Mouse (Mus musculus) CH12.LX (cell line): Measurements from ENCODE around the gene Mrpl48. TPM values are rescaled to one million over a fixed set of nuclear protein-coding genes. Genes with fewer than 3 reads are reported as not detected.

Source experiments
- DNase-seq: peaks from one replicate; pipeline ENCODE4 v3.0.0-alpha.2; 2013; ENCODE audit errors: extremely low read depth
- H3K27ac ChIP-seq: 2 replicates; pipeline ENCODE4 v1.5.1; 2012; ENCODE audit warnings: low read depth, mild to moderate bottlenecking, control low read depth, moderate library complexity; ENCODE audit not compliant: insufficient read depth
- H3K27me3 ChIP-seq: replicated peaks from 2 replicates; pipeline ENCODE3; 2012; ENCODE audit warnings: inconsistent platforms
- H3K36me3 ChIP-seq, 2 experiments: replicated peaks in 1 of 2; 2 replicates each; pipeline versions ENCODE3 to v1.6.1; 2012; ENCODE audit warnings: inconsistent platforms in 1 of 2, low read length in 1 of 2, mild to moderate bottlenecking in 1 of 2, mixed read lengths in 1 of 2, moderate library complexity in 1 of 2; ENCODE audit not compliant: control insufficient read depth in 1 of 2, insufficient read depth in 1 of 2
- H3K4me1 ChIP-seq, 2 experiments: 2 replicates each; pipeline ENCODE4 v1.6.1; 2012; ENCODE audit warnings: inconsistent platforms in 1 of 2, moderate library complexity in 1 of 2; ENCODE audit not compliant: insufficient read depth in 2 of 2, control insufficient read depth in 1 of 2
- H3K4me2 ChIP-seq: 2 replicates; pipeline ENCODE4 v1.6.1; 2012; ENCODE audit warnings: low read depth, mild to moderate bottlenecking, control low read depth; ENCODE audit not compliant: poor library complexity, insufficient read depth, severe bottlenecking
- H3K4me3 ChIP-seq, 3 experiments: fragments of 150-350 bp in 1 of 3; sonication (generic) in 1 of 3; replicated peaks in 1 of 3; 2 replicates each; pipeline versions ENCODE3 to v1.5.1; 2011 to 2012; ENCODE audit warnings: low read depth in 2 of 3, low read length in 2 of 3, mild to moderate bottlenecking in 2 of 3, moderate library complexity in 2 of 3, control low read depth in 1 of 3, improper control_type of control experiment in 1 of 3, inconsistent platforms in 1 of 3, mixed read lengths in 1 of 3; ENCODE audit not compliant: poor library complexity in 1 of 3
- H3K79me2 ChIP-seq: replicated peaks from 2 replicates; pipeline ENCODE4 v1.6.1; 2012; ENCODE audit warnings: mild to moderate bottlenecking, moderate library complexity; ENCODE audit not compliant: control insufficient read depth, poor library complexity, insufficient read depth, severe bottlenecking; ENCODE audit errors: extremely low read depth
- H3K9ac ChIP-seq: 2 replicates; pipeline ENCODE4 v1.6.1; 2012; ENCODE audit warnings: low read depth, mild to moderate bottlenecking, control low read depth, moderate library complexity; ENCODE audit not compliant: insufficient read depth
- H3K9me3 ChIP-seq: replicated peaks from 2 replicates; pipeline ENCODE3; 2012; ENCODE audit warnings: low read length, inconsistent platforms, mixed read lengths
- CHD2 ChIP-seq: IDR thresholded peaks from 2 replicates; pipeline ENCODE4 v1.6.1; 2011; ENCODE audit warnings: low read length, improper control_type of control experiment
- CTCF ChIP-seq, 2 experiments: IDR thresholded peaks in 1 of 2; conservative IDR thresholded peaks in 1 of 2; 2 replicates each; pipeline ENCODE4 v1.5.1; 2011 to 2012; ENCODE audit warnings: low read depth in 2 of 2, low read length in 2 of 2, improper control_type of control experiment in 1 of 2, inconsistent platforms in 1 of 2, mild to moderate bottlenecking in 1 of 2, moderate library complexity in 1 of 2
- ELF1 ChIP-seq: IDR thresholded peaks from 2 replicates; pipeline ENCODE4 v1.6.1; 2014; ENCODE audit warnings: low read depth, mild to moderate bottlenecking, inconsistent platforms, low read length, improper control_type of control experiment
- EP300 ChIP-seq: IDR thresholded peaks from 2 replicates; pipeline ENCODE4 v1.6.1; 2011; ENCODE audit warnings: low read length, improper control_type of control experiment
- JUN ChIP-seq: IDR thresholded peaks from 2 replicates; pipeline ENCODE4 v1.6.1; 2011; ENCODE audit warnings: low read depth, mild to moderate bottlenecking, low read length, improper control_type of control experiment, moderate library complexity; ENCODE audit not compliant: insufficient read depth
- MAFK ChIP-seq: IDR thresholded peaks from 2 replicates; pipeline ENCODE4 v1.6.1; 2011; ENCODE audit warnings: low read length, improper control_type of control experiment; ENCODE audit not compliant: insufficient replicate concordance
- MAX ChIP-seq: IDR thresholded peaks from 2 replicates; pipeline ENCODE4 v1.6.1; 2011; ENCODE audit warnings: low read length, improper control_type of control experiment
- MEF2A ChIP-seq: IDR thresholded peaks from 2 replicates; pipeline ENCODE4 v1.6.1; 2014; ENCODE audit warnings: low read depth, mild to moderate bottlenecking, inconsistent platforms, low read length, improper control_type of control experiment, borderline replicate concordance
- MYC ChIP-seq: IDR thresholded peaks from 2 replicates; pipeline ENCODE4 v1.6.1; 2011; ENCODE audit warnings: low read depth, mild to moderate bottlenecking, improper control_type of control experiment, low read length
- POLR2A ChIP-seq: IDR thresholded peaks from 2 replicates; pipeline ENCODE4 v1.6.1; 2011; ENCODE audit warnings: low read depth, mild to moderate bottlenecking, improper control_type of control experiment, low read length
- RAD21 ChIP-seq: IDR thresholded peaks from 2 replicates; pipeline ENCODE4 v1.6.1; 2011; ENCODE audit warnings: low read depth, mild to moderate bottlenecking, low read length, improper control_type of control experiment, moderate library complexity
- RCOR1 ChIP-seq: conservative IDR thresholded peaks from 2 replicates; pipeline ENCODE4 v1.6.1; 2012; ENCODE audit warnings: low read depth, mild to moderate bottlenecking, inconsistent platforms, low read length, improper control_type of control experiment
- SIN3A ChIP-seq: IDR thresholded peaks from 2 replicates; pipeline ENCODE4 v1.6.1; 2012; ENCODE audit warnings: low read length, improper control_type of control experiment, inconsistent platforms
- SMC3 ChIP-seq: IDR thresholded peaks from 2 replicates; pipeline ENCODE4 v1.6.1; 2011; ENCODE audit warnings: low read depth, low read length, improper control_type of control experiment
- TCF12 ChIP-seq: IDR thresholded peaks from 2 replicates; pipeline ENCODE4 v1.6.1; 2014; ENCODE audit warnings: low read depth, mild to moderate bottlenecking, inconsistent platforms, low read length, improper control_type of control experiment
- UBTF ChIP-seq: IDR thresholded peaks from 2 replicates; pipeline ENCODE4 v1.6.1; 2012; ENCODE audit warnings: low read depth, mild to moderate bottlenecking, inconsistent platforms, low read length, improper control_type of control experiment, moderate library complexity
- USF1 ChIP-seq: IDR thresholded peaks from 2 replicates; pipeline ENCODE4 v1.6.1; 2014; ENCODE audit warnings: low read depth, mild to moderate bottlenecking, inconsistent platforms, low read length, improper control_type of control experiment
- USF2 ChIP-seq: conservative IDR thresholded peaks from 2 replicates; pipeline ENCODE4 v1.6.1; 2011; ENCODE audit warnings: low read depth, low read length, improper control_type of control experiment
- ZMIZ1 ChIP-seq: IDR thresholded peaks from 2 replicates; pipeline ENCODE4 v1.6.1; 2012; ENCODE audit warnings: low read depth, mild to moderate bottlenecking, inconsistent platforms, low read length, improper control_type of control experiment
- ZNF384 ChIP-seq: IDR thresholded peaks from 2 replicates; pipeline ENCODE4 v1.6.1; 2012; ENCODE audit warnings: low read depth, low read length, improper control_type of control experiment, inconsistent platforms
- dilution Hi-C: fragments of 300-500 bp; cut with MboI; formaldehyde crosslinking; loops from 2 replicates; pipeline ENCODE4 v1.14.3; 2020; ENCODE audit warnings: low sequenced_read_pairs; ENCODE audit not compliant: extremely low pct_unique_long_range_greater_than_20kb, extremely low pct_ligation_motif_present
- in situ Hi-C: fragments of 300-500 bp; cut with MboI; formaldehyde crosslinking; loops from 3 replicates; pipeline ENCODE4 v1.14.3; 2019; ENCODE audit warnings: low sequenced_read_pairs, low pct_ligation_motif_present, low pct_unique_long_range_greater_than_20kb, mixed read lengths
- polyA plus RNA-seq: library from polyadenylated mRNA; unstranded; fragments of >175 nt; gene quantifications from 2 replicates; pipeline ENCODE4 v1.2.1, GENCODE M21; 2012; ENCODE audit warnings: low read depth; ENCODE audit not compliant: insufficient read length
- total RNA-seq, 2 experiments: library from RNA; depleted of rRNA; stranded (reverse); fragments of 300-350 nt in 1 of 2; fragments of >200 nt in 1 of 2; gene quantifications; 2 replicates each; pipeline ENCODE4 v1.2.3; 2012 to 2014

Mrpl48 gene
- total and polyA plus RNA-seq, 3 experiments = 39.1 to 99.4 (median 98.5) TPM

GRCm38 (mm10) chr7:100530766-100531165 is 77.3 kb downstream of the Mrpl48 start:
- H3K79me2 ChIP-seq = no peaks in the 10 kb centered on the region
- H3K4me2 ChIP-seq = no peak overlapping the region
- no peak for DNase-seq
- dilution Hi-C loops = no loop called here
- peaks cover 0 to 10% of the 10 kb centered on the region in 2 experiments for H3K36me3 ChIP-seq
- no peak overlapping the region for H3K27ac ChIP-seq
- H3K27me3 ChIP-seq = no peaks in the 10 kb centered on the region
- TF ChIP-seq MEF2A = no peak
- TF ChIP-seq ZMIZ1 = no peak
- no peak for TF ChIP-seq ELF1
- TF ChIP-seq POLR2A = no peak
- TF ChIP-seq TCF12 = no peak
- no peak for TF ChIP-seq CTCF (conservative IDR thresholded peaks at IDR 0.05 in 1 of 2, IDR thresholded peaks at IDR 0.05 in 1 of 2; ENCODE audit: low read depth in 2 of 2, low read length in 2 of 2)
- no peak for TF ChIP-seq UBTF
- TF ChIP-seq MAFK = no peak
- TF ChIP-seq EP300 = no peak
- no peak for TF ChIP-seq ZNF384
- no peak for TF ChIP-seq JUN
- TF ChIP-seq RAD21 = no peak
- TF ChIP-seq USF2 = no peak
- no peak for TF ChIP-seq MYC
- no peaks in the 10 kb centered on the region for H3K9me3 ChIP-seq
- H3K9ac ChIP-seq = no peak overlapping the region
- no peak overlapping the region for H3K4me3 ChIP-seq
- in situ Hi-C loops = no loop called here
- H3K4me1 ChIP-seq = peaks cover 0 to under 1% of the 10 kb centered on the region in 2 experiments; a peak in 1 of 4 replicates

DNA sequence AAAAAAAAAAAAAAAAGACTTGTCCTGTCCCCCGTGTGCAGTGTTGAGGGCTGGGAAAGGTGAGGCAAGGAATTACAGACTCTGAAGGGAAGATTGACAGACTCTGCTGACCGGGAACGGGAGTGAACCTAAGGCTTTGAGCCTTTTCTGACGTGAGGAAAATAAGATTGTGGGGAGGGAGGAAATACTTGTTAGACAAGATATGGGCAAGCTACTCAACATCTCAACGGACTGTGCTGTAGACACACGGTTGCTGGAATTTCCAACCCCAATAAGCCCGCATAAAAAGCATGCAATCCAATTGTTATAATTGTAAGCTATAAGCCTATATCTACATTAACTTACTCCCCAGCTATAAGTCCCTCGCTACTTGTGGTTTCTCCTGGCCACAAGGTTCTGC is 83.4 kb downstream of the Mrpl48 start:
- Histone ChIP-seq H3K79me2 (no peaks in the 10 kb centered on the region), H3K4me2 (no peak overlapping the region), H3K27me3 (no peaks in the 10 kb centered on the region), H3K9ac (no peak overlapping the region), H3K27ac (no peak overlapping the region), H3K36me3 (no peaks in the 10 kb centered on the region)
- no peak for DNase-seq
- dilution Hi-C loops = no loop called here
- no peak for TF ChIP-seq ZNF384
- no peak for TF ChIP-seq CHD2
- TF ChIP-seq SMC3 = no peak
- TF ChIP-seq RAD21 = no peak
- TF ChIP-seq USF1 = no peak
- TF ChIP-seq RCOR1 = no peak
- no peak for TF ChIP-seq EP300
- no peak for TF ChIP-seq MAX
- TF ChIP-seq SIN3A = no peak
- no peak for TF ChIP-seq TCF12
- TF ChIP-seq, all 38 proteins: peak for 0
- Histone ChIP-seq H3K4me3 (no peak overlapping the region), H3K9me3 (no peaks in the 10 kb centered on the region), H3K4me1 (peaks cover 0 to 2% of the 10 kb centered on the region in 2 experiments; a peak in 1 of 4 replicates)
- in situ Hi-C loops = no loop called here
